Mouse (Mus musculus): ENCODE measurements at regions not wholly inside any gene's neighbourhood (a gene's known extent, or its start where the extent isn't known, plus 50 kb on each side); places are given as distances from the start of the nearest gene placed in this dataset.

- DNase-seq, result no peak
These were observed 227.2 kb downstream of the Wdr11 start for GRCm38 (mm10) chr7:129818833-129819232.

GRCm38 (mm10) chr7:129819651-129820050, 228.0 kb downstream of the Wdr11 start:
- no peak for DNase-seq

DNA sequence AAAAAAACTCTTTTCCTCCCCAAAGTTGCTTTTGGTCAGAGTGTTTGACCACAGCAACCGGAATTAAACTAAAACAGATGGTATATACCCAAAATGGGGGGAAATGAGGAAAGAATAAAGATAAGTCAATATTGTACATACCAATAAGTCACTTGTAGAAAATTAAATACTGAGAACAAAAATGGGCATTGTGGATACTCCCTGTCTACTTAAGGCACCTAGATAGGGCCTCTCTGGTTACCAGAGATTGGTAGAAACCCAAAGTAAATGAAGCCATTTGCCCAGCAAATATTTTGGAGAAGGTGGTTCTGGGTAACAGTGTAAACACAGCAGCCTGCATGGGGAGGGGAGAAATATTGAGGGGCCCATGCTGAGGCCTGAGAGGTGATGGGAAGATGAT, 237.3 kb downstream of the Wdr11 start:
- no peak for DNase-seq

- DNase-seq, result no peak
These were observed 241.2 kb downstream of the Wdr11 start for GRCm38 (mm10) chr7:129832830-129833229.

DNA sequence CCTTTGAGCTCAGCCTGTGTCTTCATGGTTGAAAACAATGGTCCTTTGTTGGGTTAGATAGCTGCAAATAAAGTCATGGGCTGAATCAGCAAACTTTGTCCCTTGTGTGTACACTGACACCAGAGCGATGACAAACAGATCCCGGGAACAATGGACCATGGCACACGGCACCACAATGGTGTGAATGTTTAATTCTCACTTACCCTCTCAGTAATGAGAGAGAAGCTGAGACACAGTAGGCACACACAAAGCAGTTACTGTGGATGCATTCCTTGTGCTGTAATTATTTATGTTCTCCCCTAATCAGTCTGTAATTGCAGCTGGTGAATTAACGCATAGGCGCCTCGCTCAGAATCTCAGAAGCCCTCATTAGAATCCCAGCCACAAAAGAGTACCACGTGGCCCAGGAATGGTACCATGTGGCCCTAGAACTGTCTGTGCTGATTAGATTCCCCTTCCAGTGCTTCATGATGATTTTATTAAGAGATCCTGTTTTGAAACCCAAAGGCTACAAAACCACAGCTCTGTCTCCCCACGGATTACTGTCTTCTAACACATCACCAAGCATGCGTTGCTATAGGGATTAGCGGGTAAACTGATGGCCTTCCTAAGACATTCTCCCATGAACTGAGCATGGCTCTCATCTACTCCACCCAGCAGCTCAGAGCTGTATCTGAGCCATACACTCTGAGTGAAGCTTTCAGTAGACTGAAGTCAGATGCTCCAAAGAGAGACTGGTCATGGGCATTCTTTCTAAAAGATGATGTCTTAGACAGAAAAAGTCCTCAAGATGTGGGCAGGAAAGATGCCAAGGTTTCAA, 250.8 kb downstream of the Wdr11 start:
- no peak for DNase-seq

DNA sequence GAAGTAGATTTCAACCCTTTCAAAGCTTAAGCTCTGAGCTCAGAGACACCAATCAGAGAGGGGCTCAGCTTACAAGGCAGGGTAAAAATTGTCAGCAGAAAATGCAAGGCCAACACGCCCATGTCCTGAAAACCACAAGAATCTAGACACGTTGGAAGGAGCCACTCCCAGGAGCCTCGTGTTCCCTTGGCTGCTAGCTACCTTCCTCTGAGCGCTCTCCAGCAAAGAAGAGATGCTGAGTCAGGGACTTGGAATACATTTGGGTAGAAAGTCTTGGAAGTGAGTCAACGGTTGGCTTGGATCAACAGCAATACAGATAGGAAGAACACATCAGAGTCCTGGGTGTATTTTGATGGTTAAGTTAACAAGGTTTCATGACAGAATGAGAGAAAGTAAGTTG, 255.5 kb downstream of the Wdr11 start:
- DNase-seq, result no peak

DNA sequence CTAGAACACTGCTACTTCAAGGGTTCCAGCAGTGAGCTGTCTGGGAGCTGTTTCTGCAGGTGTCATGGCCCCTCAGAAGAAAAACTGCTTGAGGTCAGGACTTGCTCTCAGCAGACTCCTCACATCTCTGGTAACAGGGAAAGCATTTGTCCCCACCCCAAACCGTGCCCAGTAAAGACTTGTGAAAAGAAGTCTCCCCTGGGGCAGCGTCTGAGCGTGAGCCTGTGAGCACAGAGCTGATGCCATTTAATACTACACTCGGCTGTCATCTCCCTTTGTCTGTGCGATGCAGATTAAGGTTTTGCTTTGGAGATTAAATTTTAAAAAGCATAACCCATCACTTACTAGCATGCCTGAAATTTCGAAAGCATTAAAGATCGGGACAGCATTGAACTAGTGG, 261.9 kb downstream of the Wdr11 start:
- no peak for DNase-seq

GRCm38 (mm10) chr7:129854942-129855341, 263.3 kb downstream of the Wdr11 start:
- no peak for DNase-seq

- DNase-seq, result no peak
These were observed 271.3 kb downstream of the Wdr11 start for GRCm38 (mm10) chr7:129862966-129863365.

- no peak for DNase-seq
These were observed 273.9 kb downstream of the Wdr11 start for GRCm38 (mm10) chr7:129865536-129865935.

- DNase-seq, result no peak
These were observed 280.6 kb downstream of the Wdr11 start for GRCm38 (mm10) chr7:129872208-129872790.

- no peak for DNase-seq
These were observed 284.7 kb downstream of the Wdr11 start for GRCm38 (mm10) chr7:129876202-129876851.

DNA sequence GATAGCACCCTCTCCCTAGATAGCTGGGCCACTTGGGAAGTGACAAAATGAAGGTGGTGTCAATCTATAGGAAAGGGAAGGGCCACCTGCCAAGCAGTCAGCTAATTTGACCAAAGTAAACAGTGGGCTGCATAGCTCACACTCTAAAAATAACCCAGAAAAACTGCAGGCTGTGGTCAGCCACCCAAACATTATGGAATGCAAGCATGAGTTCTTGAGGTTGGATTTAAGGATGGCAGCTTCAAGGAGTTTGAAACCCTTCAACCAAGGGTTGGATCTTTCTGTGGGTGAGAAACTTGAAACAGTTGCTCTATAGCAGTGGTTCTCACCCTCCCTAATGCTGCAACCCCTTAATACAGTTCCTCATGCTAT, 285.2 kb downstream of the Wdr11 start:
- DNase-seq, result no peak

DNA sequence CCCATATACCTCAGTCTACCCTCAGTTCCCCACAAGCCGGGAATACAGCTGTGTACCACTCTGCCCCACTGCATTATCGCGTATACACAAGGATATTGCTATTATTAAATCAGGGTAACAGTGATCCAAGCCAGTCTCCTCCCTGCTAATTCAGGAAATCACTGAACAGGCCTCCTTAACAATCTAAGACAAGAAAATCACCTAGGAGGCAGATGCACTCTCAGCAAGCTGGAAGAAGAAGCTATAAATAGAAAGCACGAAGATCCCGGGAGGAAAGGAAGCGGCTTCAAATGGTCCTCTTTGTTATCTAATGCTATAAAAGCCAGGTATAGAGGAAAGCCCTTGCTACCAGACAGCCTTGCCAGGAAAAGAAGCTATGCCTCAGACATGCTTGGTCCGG, 304.6 kb downstream of the Wdr11 start:
- no peak for DNase-seq

GRCm38 (mm10) chr7:129897511-129897910, 305.8 kb downstream of the Wdr11 start:
- DNase-seq, result no peak

GRCm38 (mm10) chr7:129902256-129902655, 310.6 kb downstream of the Wdr11 start:
- DNase-seq, result no peak

DNA sequence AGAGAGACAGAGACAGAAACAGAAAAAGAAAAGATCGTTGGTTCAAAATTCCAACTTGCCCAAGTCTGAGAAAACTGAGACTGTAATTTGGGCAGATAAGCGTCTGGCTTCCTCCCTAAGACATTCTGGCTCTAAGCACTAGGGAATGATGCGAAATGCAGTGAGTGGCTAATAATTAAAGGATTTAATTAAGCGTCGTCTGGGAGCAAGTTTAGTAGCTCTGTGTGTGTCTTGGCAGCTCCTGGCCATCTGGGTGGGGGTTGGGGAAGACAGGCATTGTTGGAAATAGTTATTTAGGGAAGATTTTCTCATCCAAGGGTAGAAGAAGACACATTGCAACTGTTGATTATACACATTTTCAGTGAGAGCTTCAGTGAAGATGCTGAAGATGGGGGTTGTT, 311.5 kb downstream of the Wdr11 start:
- no peak for DNase-seq

DNA sequence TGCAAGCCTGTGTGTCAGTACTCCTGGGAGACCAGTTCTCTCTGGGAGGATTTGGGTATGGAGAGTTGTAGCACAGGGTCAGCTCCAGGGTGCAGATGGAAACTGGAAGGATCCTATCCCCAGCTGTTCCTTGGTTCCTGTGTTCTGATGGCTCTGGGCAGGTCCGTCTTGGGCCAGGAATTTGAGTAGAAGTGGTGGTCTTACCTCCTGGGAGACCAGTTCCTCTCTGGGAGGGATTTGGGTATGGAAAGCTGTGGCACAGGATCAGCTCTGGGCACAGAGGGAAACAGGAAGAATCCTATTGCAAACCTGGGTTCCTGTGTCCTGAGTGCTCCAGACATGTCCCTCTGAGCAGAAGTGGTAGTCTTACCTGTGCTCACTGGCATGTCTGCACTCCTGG, 314.5 kb downstream of the Wdr11 start:
- DNase-seq, result no peak

- no peak for DNase-seq
These were observed 317.2 kb downstream of the Wdr11 start for GRCm38 (mm10) chr7:129908826-129909225.

DNA sequence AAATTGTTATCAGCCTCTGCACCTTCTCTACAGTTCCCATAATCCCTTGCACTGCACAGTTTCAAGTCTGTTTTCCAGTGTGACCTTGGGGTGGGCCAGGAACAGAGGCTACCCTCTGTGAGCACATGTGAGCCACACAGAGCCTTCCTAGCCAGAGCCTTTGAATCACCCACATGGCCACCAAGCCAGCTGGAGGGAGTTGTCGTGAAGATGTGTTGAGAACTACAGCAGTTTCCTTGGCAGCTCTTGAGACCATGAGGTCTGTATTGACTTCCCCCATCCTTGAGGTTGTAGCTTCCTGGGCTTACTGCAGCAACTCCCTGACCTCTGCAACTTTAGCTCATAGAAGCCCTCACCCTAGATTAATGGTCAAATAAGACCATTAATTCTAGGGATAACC, 318.1 kb downstream of the Wdr11 start:
- DNase-seq, result no peak

- no peak for DNase-seq
These were observed 319.2 kb downstream of the Wdr11 start for GRCm38 (mm10) chr7:129910826-129911225.

- no peak for DNase-seq
These were observed 323.2 kb downstream of the Wdr11 start for GRCm38 (mm10) chr7:129914871-129915270.

DNA sequence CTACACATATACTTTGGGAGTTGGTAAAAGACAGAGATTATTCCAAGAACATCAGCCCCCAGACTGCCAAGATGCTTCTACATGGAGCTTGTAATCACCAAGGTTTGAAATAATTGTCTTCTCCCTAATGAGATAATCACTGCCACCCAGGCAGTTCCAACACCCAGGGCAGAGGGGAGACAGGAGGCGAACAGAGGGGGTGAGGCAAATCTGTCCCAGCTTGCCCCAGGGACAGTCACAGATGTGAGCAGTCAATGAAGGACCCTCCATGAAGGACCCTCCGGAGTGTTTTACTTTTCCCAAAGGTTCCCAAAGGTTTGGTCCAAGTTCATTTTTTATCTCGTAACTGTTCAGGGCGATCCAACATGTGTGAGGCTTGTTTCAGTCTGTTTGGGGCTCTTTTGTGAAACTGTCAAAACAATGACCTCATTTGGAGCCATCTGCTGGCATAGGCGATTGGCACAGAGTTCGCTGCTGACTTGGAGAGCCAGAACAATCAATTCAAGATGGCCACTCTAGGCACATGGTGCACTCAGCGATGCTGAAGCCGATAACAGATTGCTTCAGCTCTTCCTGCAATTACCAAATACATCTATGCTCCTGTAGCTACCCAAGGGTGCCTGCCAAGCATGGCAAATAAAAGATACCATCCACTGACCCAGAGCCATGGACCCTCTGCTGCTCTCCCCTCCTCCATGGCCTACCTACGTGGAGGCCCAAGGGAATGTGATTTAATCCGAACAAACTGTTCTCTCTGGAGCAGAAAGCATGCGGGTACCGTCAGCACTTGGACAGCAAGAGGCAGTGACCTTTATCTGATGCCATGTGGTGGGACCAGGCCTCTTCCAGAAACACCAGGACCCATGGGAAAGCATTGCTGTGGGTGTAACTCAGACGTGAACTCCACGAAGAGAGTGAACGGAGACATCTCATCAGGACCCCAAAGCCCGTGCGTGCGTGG, 326.9 kb downstream of the Wdr11 start:
- DNase-seq, result no peak
